Mouse (Mus musculus) left cerebral cortex, postnatal 4 days (tissue): ENCODE measurements around the gene Gm14403. TPM values are rescaled to one million over a fixed set of nuclear protein-coding genes. Genes with fewer than 3 reads are reported as not detected.
"Not testable (repeated sequence)": the region's sequence is repeated elsewhere in the genome, so short reads cannot be mapped to it uniquely, and the experiment has no call there.

ENCODE experiments used
- DNase-seq: peaks from one replicate; pipeline ENCODE4 v3.0.0-alpha.2; 2022
- intact Hi-C: fragments of 180-260 bp; cut with DNase I; formaldehyde crosslinking; loops from one replicate; pipeline ENCODE4 v1.15.1; 2025
- total RNA-seq, 2 experiments: library from RNA; stranded (reverse); gene quantifications; 2 replicates each; pipeline ENCODE4 v1.2.3; 2021

Gm14403 gene
- total RNA-seq, result 10 to 100 TPM; 19.2 TPM

GRCm38 (mm10) chr2:177498067-177498466 is at the start of gene Gm14403:
Gene Gm14403, plus strand, starts transcription at chr2:177498215.
- DNase-seq, intact Hi-C loops: not testable (repeated sequence)

DNA sequence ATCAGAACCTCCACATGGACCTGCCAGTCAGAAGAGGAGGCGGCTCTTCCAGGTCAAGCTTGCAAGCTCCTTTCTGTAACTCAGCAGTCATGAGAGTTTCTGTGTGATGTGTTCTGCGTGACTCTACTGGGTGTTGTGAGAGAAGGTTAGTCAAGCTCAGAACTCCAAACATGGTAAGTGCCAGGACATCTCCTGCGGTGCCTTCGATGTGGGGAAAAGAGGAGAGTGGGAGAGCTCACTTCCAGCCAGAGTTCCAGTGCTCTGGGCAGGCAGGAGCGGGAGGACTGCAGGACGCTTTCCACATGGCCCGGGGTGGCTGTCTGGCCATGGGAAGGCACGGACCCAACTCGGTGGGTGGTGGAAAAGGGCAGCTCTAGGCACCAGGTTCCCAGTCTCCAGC is 33.3 kb upstream of the Gm14403 start, which contains the start of gene Zfp970:
Zfp970 (plus strand) TSS at position 58 of the 400 bp plus-strand sequence.
- DNase-seq, result peak; percentile 10
- intact Hi-C loops, result not testable (repeated sequence)

DNA sequence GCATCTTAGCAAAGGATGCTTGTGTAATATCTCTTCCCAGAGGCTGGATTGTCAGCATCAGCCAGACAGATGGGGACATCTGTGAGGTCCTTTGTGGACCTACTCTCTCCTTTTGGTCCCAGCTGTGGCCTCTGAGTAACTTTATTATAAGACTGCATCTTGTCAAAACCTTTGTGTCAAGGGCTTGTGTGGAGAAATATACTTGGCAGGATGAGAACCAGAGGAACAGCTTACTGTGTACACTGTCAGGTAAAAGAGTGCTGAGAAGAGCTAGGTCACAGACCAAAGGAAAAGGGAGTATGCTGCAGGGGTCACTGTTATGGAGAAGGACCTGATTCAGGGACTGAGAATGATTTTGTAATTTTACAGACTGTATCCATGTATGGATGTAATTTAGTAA is 29.8 kb upstream of the Gm14403 start:
- not testable (repeated sequence) for DNase-seq

GRCm38 (mm10) chr2:177472261-177472660 is 25.8 kb upstream of the Gm14403 start:
- DNase-seq, intact Hi-C loops: not testable (repeated sequence)

More for the DNA sequence above, 29.8 kb upstream of the Gm14403 start:
- intact Hi-C loops, result not testable (repeated sequence)

- intact Hi-C loops, DNase-seq: not testable (repeated sequence)
Measured at GRCm38 (mm10) chr2:177481971-177482370, 16.0 kb upstream of the Gm14403 start.

- DNase-seq, intact Hi-C loops: not testable (repeated sequence)
Measured at GRCm38 (mm10) chr2:177483238-177483948, 14.6 kb upstream of the Gm14403 start.

DNA sequence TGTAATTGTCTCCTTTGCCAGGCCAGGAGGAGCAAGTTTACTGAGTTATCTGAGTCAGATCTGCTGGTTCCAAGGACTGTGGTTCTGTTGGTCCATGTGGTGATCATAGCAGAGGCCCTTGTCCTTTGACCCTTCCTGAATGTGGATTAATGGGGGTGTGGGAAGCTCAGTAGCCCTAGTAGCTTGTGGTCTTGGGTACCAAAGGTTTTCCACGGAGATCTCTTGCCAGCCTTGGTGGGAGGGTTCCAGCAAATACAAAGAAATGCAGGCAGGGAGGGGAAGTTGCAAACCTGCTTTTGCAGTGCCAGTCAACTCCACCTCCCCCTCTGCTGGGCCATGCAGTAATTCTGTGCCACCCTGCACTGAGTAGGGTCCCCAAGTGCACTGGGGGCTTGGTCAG is 1.2 kb downstream of the Gm14403 start:
- intact Hi-C loops, DNase-seq: not testable (repeated sequence)

DNA sequence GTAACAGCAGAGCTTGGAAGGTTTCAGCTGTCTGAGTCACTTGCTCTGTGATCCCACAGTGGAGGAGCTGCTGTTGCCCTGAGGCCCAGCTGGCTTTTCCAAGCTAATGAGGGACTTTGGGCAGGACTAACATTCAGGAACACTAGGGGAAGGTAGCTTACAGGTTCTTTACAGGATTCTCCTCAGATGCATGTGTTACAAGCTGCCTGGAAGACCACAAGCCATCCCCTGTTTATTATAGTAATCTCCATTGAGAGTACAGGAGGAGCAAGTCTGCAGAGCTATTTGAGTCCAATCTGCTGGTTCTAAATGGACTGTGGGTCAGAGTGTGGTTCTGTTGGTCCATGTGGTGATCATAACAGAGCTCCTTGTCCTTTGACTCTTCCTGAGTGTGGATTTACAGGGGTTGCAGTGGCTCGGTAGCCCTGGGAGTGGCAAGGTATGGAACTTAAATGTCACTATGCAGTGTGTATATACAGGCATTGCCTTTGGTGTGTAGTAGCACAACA is 7.2 kb downstream of the Gm14403 start:
- intact Hi-C loops, DNase-seq: not testable (repeated sequence)

DNA sequence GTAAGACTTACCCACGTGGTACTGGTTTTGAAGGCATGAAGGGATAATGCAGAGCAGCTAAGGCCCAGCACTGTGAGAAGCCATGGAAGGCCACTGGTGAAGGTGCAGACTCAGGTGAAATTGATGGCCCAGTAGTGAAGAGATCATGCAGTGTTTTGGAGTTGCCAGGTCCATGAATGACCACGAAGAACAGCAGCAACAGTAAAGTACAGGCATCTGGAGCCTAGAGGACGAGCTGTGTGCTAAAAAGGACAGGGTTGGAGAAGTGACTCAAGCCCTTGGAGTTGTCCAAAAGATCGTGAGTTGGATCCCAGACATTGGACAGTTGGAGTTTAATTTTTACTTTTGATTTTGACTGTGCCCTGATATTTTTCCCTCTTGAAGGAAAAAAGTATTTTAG is 13.4 kb downstream of the Gm14403 start:
- intact Hi-C loops, DNase-seq: not testable (repeated sequence)

- intact Hi-C loops, DNase-seq: not testable (repeated sequence)
Measured at GRCm38 (mm10) chr2:177511972-177512371, 14.0 kb downstream of the Gm14403 start.

DNA sequence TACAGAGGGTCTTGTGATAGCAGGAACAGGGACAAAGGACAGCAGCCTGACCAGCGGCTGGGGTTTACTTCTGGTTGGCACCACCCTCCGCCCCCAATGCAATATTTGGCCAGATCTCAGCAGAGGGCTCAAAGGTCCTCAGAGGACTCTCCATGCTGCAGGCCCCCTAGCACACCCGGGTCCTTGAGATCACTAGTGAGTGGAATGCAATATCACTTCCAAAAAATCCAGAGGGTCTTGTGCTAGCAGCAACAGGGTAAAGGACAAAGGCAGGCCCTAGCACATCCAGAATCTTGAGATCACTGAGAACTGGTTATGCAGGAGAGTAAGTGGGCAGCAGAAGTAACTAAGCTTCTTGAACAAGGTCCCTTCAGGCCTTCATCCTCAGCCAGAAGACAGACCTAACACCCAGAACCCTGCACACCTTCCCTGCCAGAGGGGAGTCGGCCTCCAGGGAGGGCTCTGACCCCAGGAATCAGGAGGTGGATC is 16.0 kb downstream of the Gm14403 start:
- intact Hi-C loops, DNase-seq: not testable (repeated sequence)

DNA sequence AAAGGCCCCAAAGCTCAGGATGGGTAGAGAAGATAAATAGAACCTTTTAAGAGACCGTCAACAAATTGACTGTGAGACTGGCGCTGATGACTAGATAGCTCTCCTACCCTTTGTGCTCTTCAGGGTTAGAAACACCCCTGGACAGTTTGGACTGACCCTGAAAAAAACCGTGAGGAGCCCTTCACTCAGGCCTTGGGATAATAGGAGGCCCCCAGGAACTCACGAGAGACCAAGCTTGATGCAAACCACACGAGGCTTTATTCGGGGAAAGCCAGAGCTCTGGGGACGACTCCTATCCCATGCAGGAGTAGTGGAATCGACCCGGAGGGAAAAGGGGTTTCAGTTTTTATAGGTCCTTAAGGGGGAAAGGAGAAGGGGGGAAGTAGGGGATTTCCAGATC is 19.7 kb downstream of the Gm14403 start:
- DNase-seq, intact Hi-C loops: not testable (repeated sequence)

- intact Hi-C loops, result not testable (repeated sequence)
Measured at GRCm38 (mm10) chr2:177518354-177518753, 20.3 kb downstream of the Gm14403 start.

GRCm38 (mm10) chr2:177518960-177519359 is 20.9 kb downstream of the Gm14403 start:
- DNase-seq, intact Hi-C loops: not testable (repeated sequence)

More at GRCm38 (mm10) chr2:177518354-177518753, 20.3 kb downstream of the Gm14403 start:
- not testable (repeated sequence) for DNase-seq

DNA sequence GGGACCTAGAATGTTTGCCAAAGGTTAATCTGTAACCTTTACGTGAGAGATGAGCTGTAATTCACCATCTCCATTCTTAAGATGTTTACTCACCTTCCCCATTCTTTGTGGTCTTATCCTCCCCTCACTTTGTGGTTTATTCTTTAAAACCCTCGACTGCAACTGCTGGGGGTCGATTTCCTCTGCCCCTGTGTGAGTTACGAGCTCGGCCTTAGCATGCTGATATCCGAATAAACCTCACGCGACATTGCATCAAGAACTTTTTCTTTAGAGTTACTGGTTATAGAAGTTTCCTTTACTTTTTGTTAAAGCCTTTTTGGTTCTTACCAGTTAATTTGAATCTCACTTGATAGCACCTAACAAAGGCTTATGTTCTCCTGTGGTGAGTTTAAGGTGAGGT is 22.0 kb downstream of the Gm14403 start:
- intact Hi-C loops, result no loop called here
- no peak for DNase-seq

DNA sequence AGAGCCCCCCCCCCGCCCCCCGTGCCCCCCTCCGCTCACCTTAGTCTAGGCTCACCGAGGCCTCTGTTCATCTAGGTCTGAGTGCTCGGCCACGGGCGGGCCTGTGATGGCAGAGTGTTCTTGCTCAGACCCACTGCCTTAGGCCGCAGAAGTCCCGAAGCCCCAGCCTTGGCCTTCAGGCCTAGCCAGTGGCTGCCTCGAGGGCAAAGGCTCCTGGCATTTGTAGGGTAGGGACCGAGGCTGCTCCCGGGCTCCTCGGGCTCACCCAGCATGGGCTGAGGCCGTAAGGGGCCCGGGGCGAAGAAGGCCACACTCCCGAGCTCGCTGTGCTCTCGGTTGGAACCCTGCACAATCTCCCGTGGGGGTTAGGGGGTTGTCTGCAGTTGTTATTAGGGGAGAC is 25.0 kb downstream of the Gm14403 start:
- intact Hi-C loops, result no loop called here
- DNase-seq, result no peak

DNA sequence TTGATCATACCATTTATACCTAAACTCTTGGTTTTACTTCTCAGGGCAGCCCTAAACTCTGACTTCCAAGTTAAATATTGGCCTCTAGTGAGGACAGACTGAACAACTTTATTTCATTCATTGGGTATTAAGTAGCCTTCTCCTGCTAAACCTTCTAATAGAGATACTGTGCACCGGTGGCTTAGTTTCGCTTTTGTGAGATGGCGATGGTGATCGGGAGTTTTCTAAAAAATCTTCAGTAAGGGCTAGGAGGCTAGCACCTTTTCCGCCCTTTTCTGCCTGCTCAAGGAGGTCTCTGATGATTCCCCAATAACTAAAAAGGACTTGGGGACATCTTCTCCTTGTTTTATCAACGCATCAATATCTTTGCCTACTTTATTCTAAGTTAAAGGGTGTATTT is 25.7 kb downstream of the Gm14403 start:
- DNase-seq, intact Hi-C loops: not testable (repeated sequence)

- DNase-seq, intact Hi-C loops: not testable (repeated sequence)
Measured at GRCm38 (mm10) chr2:177524171-177524570, 26.2 kb downstream of the Gm14403 start.

GRCm38 (mm10) chr2:177535876-177536275 is 37.9 kb downstream of the Gm14403 start:
- no peak for DNase-seq
- intact Hi-C loops, result loop anchor here (10.0 kb wide), 1 partner anchor 311 kb away; no protein-coding TSS in a partner anchor

DNA sequence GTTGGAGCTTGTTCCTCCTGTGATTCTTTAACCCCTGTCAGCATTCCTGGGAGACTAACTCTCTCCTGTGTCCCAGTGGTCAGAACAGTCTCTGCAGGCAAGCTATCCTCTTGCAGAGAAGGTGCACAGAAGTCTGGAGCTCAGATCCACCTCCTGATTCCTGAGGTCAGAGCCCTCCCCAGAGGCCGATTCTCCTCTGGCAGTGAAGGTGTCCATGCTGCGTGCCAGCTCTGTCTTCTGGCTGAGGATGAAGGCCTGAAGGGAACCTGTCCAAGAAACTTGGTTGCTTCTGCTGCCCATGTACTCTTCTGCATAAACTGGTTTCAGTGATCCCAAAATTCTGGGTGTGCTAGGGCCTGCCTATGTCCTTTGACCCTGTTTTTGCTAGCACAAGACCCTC is 39.1 kb downstream of the Gm14403 start:
- intact Hi-C loops, result loop anchor here (10.0 kb wide), 1 partner anchor 312 kb away; no protein-coding TSS in a partner anchor
- DNase-seq, result not testable (repeated sequence)

GRCm38 (mm10) chr2:177537717-177538116 is 39.7 kb downstream of the Gm14403 start:
- intact Hi-C loops, result loop anchor here (10.0 kb wide), 1 partner anchor 313 kb away; no protein-coding TSS in a partner anchor
- not testable (repeated sequence) for DNase-seq
